Mouse (Mus musculus): ENCODE measurements around the gene Nomo1. TPM values are rescaled to one million over a fixed set of nuclear protein-coding genes. Genes with fewer than 3 reads are reported as not detected.

Nomo1 gene
- polyA plus RNA-seq, 1 experiment from 2014 or later: 95.7 TPM

- Histone ChIP-seq H3K4me3 (ENCODE audit: low read length) (no peak overlapping the region), H3K36me3 (ENCODE audit: control insufficient read depth, insufficient read depth, low read length) (no peaks in the 10 kb centered on the region), H3K9me3 (ENCODE audit: control insufficient read depth, low read length) (no peaks in the 10 kb centered on the region), H3K27ac (ENCODE audit: low read length) (no peak overlapping the region), H3K27me3 (replicated peaks; ENCODE audit: control insufficient read depth, insufficient read depth, low read length) (no peaks in the 10 kb centered on the region), H3K4me1 (ENCODE audit: control insufficient read depth, insufficient read depth, low read length) (no peaks in the 10 kb centered on the region), H3K9ac (ENCODE audit: low read depth, low read length) (no peak overlapping the region), H3K4me2 (ENCODE audit: low read depth, low read length) (no peak overlapping the region)
- WGBS: 63% methylated on average over 3 of the region's 3 CpGs
- ATAC-seq: no peak
Observed at GRCm38 (mm10) chr7:46019594-46019993, 13.9 kb upstream of the Nomo1 start.

DNA sequence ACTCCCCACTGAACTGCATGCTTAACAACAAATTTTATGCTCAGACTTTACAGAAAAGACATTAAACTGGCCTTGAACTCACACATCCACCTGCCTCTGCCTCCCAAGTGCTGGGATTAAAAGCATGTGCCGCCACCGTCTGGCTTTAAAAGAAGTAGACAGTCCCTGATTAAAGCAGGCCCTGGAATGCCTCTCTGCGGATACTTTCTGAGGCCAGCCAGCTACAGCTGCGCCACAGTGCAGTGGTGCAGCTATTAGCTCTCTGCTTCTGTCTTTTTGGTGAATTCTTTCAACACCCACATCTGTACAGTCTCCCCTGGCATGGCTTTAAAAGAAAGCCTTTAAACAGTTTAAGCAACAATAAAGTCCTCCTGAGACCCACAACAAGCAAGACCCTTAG lies 11.5 kb upstream of the Nomo1 start:
- Histone ChIP-seq H3K4me2 (ENCODE audit: low read depth, low read length) (no peak overlapping the region), H3K36me3 (ENCODE audit: control insufficient read depth, insufficient read depth, low read length) (no peaks in the 10 kb centered on the region), H3K4me1 (ENCODE audit: control insufficient read depth, insufficient read depth, low read length) (no peaks in the 10 kb centered on the region), H3K27me3 (replicated peaks; ENCODE audit: control insufficient read depth, insufficient read depth, low read length) (no peaks in the 10 kb centered on the region), H3K9me3 (ENCODE audit: control insufficient read depth, low read length) (no peaks in the 10 kb centered on the region), H3K9ac (ENCODE audit: low read depth, low read length) (no peak overlapping the region), H3K4me3 (ENCODE audit: low read length) (no peak overlapping the region), H3K27ac (ENCODE audit: low read length) (no peak overlapping the region)
- ATAC-seq: no peak
- 41% methylated on average over 4 of the region's 4 CpGs for WGBS

DNA sequence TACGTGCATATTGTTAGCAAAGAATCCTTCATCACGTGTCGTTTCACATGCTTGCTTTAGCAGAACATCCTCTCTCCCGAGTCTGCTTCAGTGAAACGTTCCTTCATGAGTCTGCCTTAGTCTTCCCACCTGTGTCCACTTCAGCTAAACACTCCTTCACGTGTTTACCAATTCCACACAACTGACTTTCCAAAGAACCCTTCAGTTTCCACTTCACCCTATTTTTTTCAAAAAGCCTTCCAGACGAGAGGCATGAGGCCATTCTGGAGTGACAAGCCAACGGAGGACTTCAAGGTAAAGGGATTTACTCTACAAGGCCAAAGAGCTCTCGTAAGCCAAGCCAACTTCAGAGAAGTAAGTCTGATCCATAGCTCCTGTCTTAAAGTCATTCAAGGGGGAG lies 8.1 kb upstream of the Nomo1 start:
- H3K36me3 ChIP-seq (ENCODE audit: control insufficient read depth, insufficient read depth, low read length): no peaks in the 10 kb centered on the region
- no peaks in the 10 kb centered on the region for H3K9me3 ChIP-seq (ENCODE audit: control insufficient read depth, low read length)
- no peak overlapping the region for H3K4me3 ChIP-seq (ENCODE audit: low read length)
- H3K27ac ChIP-seq (ENCODE audit: low read length): no peak overlapping the region
- no peak for ATAC-seq
- peaks cover 7% of the 10 kb centered on the region for H3K4me1 ChIP-seq (ENCODE audit: control insufficient read depth, insufficient read depth, low read length)
- no peak overlapping the region for H3K4me2 ChIP-seq (ENCODE audit: low read depth, low read length)
- no peak overlapping the region for H3K9ac ChIP-seq (ENCODE audit: low read depth, low read length)
- H3K27me3 ChIP-seq (replicated peaks; ENCODE audit: control insufficient read depth, insufficient read depth, low read length): no peaks in the 10 kb centered on the region
- WGBS: 78% methylated on average over 9 of the region's 9 CpGs

DNA sequence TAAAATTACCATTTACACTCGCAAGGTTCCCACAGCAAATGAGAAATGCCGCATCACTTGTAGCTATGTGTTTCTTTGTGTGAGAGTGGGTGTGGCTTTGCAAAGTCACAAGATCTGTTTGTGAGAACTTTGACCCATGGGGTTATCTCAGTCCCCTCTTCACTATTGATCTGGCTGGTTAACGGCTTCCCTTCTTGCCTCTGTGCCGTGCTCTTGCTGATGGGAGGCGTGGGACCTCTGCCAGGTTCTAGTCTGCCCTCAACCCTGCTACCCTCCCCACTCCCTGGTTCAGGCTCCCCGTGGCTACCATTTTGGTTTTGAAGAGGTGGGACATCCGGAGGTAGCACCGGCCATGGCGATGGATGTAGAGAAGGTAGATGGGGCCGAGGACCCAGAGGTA lies 4.8 kb upstream of the Nomo1 start:
- 70% methylated on average over 10 of the region's 10 CpGs for WGBS
- Histone ChIP-seq H3K36me3 (ENCODE audit: control insufficient read depth, insufficient read depth, low read length) (no peaks in the 10 kb centered on the region), H3K4me3 (ENCODE audit: low read length) (no peak overlapping the region), H3K4me1 (ENCODE audit: control insufficient read depth, insufficient read depth, low read length) (peaks cover 25% of the 10 kb centered on the region), H3K9me3 (ENCODE audit: control insufficient read depth, low read length) (no peaks in the 10 kb centered on the region), H3K4me2 (ENCODE audit: low read depth, low read length) (no peak overlapping the region), H3K9ac (ENCODE audit: low read depth, low read length) (no peak overlapping the region), H3K27me3 (replicated peaks; ENCODE audit: control insufficient read depth, insufficient read depth, low read length) (no peaks in the 10 kb centered on the region), H3K27ac (ENCODE audit: low read length) (peak overlapping the region; percentile 92)
- no peak for ATAC-seq

- Histone ChIP-seq H3K4me2 (ENCODE audit: low read depth, low read length) (peak overlapping the region; percentile 43), H3K27me3 (replicated peaks; ENCODE audit: control insufficient read depth, insufficient read depth, low read length) (no peaks in the 10 kb centered on the region), H3K27ac (ENCODE audit: low read length) (peak overlapping the region; percentile 92), H3K4me1 (ENCODE audit: control insufficient read depth, insufficient read depth, low read length) (peaks cover 27% of the 10 kb centered on the region), H3K4me3 (ENCODE audit: low read length) (peak overlapping the region; percentile 27), H3K9ac (ENCODE audit: low read depth, low read length) (peak overlapping the region; percentile 39), H3K9me3 (ENCODE audit: control insufficient read depth, low read length) (no peaks in the 10 kb centered on the region), H3K36me3 (ENCODE audit: control insufficient read depth, insufficient read depth, low read length) (no peaks in the 10 kb centered on the region)
- peak; percentile 69 for ATAC-seq
- 64% methylated on average over 9 of the region's 9 CpGs for WGBS
Observed at GRCm38 (mm10) chr7:46029299-46030144, 4.0 kb upstream of the Nomo1 start.

- H3K36me3 ChIP-seq (ENCODE audit: control insufficient read depth, insufficient read depth, low read length): no peaks in the 10 kb centered on the region
- H3K9me3 ChIP-seq (ENCODE audit: control insufficient read depth, low read length): no peaks in the 10 kb centered on the region
- 6% methylated on average over 11 of the region's 11 CpGs for WGBS
- peaks cover 32% of the 10 kb centered on the region for H3K4me1 ChIP-seq (ENCODE audit: control insufficient read depth, insufficient read depth, low read length)
- H3K27me3 ChIP-seq (replicated peaks; ENCODE audit: control insufficient read depth, insufficient read depth, low read length): no peaks in the 10 kb centered on the region
- H3K4me2 ChIP-seq (ENCODE audit: low read depth, low read length): peak within 1 kb of the TSS; percentile 43
- ATAC-seq: peak; percentile 90
- peak within 1 kb of the TSS; percentile 39 for H3K9ac ChIP-seq (ENCODE audit: low read depth, low read length)
- H3K27ac ChIP-seq (ENCODE audit: low read length): peak within 1 kb of the TSS; percentile 92
- peak within 1 kb of the TSS; percentile 27 for H3K4me3 ChIP-seq (ENCODE audit: low read length)
Observed at GRCm38 (mm10) chr7:46030145-46030488, 3.4 kb upstream of the Nomo1 start, which contains the start of gene Abcc6. Abcc6 (minus strand) TSS chr7:46030302.

DNA sequence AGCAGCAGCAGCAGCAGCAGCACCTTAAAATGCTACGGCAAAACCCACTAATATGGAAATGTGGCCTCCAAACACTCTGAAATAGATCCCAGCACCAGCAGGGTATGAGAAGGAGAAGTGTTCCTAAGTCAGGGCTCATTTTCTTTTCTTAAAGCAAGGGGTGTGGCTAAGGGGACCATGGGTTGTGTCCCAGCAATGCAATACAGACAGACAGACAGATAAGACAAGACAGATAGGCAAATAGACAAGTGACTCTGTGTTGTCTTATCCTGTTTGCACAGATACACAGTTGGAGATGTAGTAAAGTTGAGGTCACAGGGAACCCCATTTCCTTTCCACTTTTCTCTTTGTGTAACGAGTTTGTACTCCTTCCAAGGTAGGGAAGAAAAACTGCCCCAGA lies 2.4 kb upstream of the Nomo1 start:
- no peaks in the 10 kb centered on the region for H3K36me3 ChIP-seq (ENCODE audit: control insufficient read depth, insufficient read depth, low read length)
- WGBS: 53% methylated on average over 2 of the region's 2 CpGs
- H3K4me1 ChIP-seq (ENCODE audit: control insufficient read depth, insufficient read depth, low read length): peaks cover 35% of the 10 kb centered on the region
- peak overlapping the region; percentile 92 for H3K27ac ChIP-seq (ENCODE audit: low read length)
- no peaks in the 10 kb centered on the region for H3K9me3 ChIP-seq (ENCODE audit: control insufficient read depth, low read length)
- H3K4me3 ChIP-seq (ENCODE audit: low read length): no peak overlapping the region; the same call in 1 of the 2 replicates
- H3K4me2 ChIP-seq (ENCODE audit: low read depth, low read length): peak overlapping the region; percentile 43
- H3K27me3 ChIP-seq (replicated peaks; ENCODE audit: control insufficient read depth, insufficient read depth, low read length): no peaks in the 10 kb centered on the region
- peak overlapping the region; percentile 46 for H3K9ac ChIP-seq (ENCODE audit: low read depth, low read length)
- no peak for ATAC-seq

DNA sequence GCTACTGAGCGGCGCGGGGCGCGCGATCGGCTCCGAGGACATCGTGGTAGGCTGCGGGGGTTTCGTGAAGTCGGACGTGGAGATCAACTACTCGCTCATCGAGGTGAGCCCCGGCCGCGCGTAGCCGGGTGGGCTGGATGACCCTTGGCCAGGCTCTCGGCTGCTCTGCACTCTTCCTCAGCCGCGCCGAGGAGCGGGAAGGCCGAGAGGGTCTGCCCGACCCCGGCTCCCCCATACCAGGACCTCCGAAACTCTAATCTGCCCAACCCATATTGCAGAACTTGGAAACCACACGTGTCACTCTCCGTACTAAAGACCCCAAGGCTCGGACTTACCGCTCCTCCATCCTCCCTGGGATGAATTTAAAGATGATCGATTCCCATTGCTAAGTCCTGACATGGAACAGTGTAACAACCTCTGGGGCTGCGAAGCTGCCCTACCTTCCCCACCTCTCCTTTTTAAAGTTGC lies 406 bp downstream of the Nomo1 start:
- Histone ChIP-seq H3K9ac (ENCODE audit: low read depth, low read length) (peak overlapping the region; percentile 93), H3K4me1 (ENCODE audit: control insufficient read depth, insufficient read depth, low read length) (peaks cover 43% of the 10 kb centered on the region), H3K36me3 (ENCODE audit: control insufficient read depth, insufficient read depth, low read length) (no peaks in the 10 kb centered on the region), H3K4me3 (ENCODE audit: low read length) (peak overlapping the region; percentile 94), H3K9me3 (ENCODE audit: control insufficient read depth, low read length) (no peaks in the 10 kb centered on the region), H3K4me2 (ENCODE audit: low read depth, low read length) (peak overlapping the region; percentile 83), H3K27ac (ENCODE audit: low read length) (peak overlapping the region; percentile 72), H3K27me3 (replicated peaks; ENCODE audit: control insufficient read depth, insufficient read depth, low read length) (no peaks in the 10 kb centered on the region)
- ATAC-seq: no peak
- under 1% methylated on average over 34 of the region's 35 CpGs for WGBS

DNA sequence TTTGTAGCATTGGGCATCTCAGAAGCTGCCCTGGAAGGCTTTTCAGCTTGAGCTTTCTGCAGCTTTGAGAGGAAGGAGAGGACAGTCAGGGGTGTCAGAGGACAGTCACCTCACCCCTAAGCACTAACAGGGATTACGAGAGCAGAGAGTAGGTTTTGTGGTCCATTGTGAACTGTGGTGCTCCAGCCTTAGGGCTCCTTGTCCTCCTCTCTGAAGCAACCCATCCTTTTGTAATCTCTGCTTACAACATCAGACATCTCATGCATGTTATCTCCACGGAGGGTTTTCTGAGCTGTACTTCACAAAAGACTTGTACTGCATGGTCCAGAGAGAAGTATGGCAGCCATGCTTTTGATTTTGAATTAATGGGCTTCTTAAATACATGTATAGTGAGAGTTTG lies 1.5 kb downstream of the Nomo1 start:
- H3K9me3 ChIP-seq (ENCODE audit: control insufficient read depth, low read length): no peaks in the 10 kb centered on the region
- WGBS: 70% methylated on average over 2 of the region's 2 CpGs
- no peaks in the 10 kb centered on the region for H3K27me3 ChIP-seq (replicated peaks; ENCODE audit: control insufficient read depth, insufficient read depth, low read length)
- H3K4me1 ChIP-seq (ENCODE audit: control insufficient read depth, insufficient read depth, low read length): peaks cover 47% of the 10 kb centered on the region
- ATAC-seq: no peak
- 0 out of 2 replicates have a peak, but pooled peaks cover 3% of the 10 kb centered on the region for H3K36me3 ChIP-seq (ENCODE audit: control insufficient read depth, insufficient read depth, low read length)
- peak overlapping the region; percentile 93 for H3K9ac ChIP-seq (ENCODE audit: low read depth, low read length)
- H3K4me2 ChIP-seq (ENCODE audit: low read depth, low read length): peak overlapping the region; percentile 83
- H3K27ac ChIP-seq (ENCODE audit: low read length): peak overlapping the region; percentile 72; the same call in 1 of the 2 replicates
- peak overlapping the region; percentile 94 for H3K4me3 ChIP-seq (ENCODE audit: low read length)

Measured in intestine, embryonic 16.5 days (tissue).